Mouse (Mus musculus) gastrocnemius, postnatal 4 days (tissue): ENCODE results near the gene Dhx58. TPM values are rescaled to one million over a fixed set of nuclear protein-coding genes. Genes with fewer than 3 reads are reported as not detected.

ENCODE experiments used
- DNase-seq, 2 experiments: peaks; one replicate each; pipeline ENCODE4 v3.0.0; 2021 to 2022; ENCODE audit warnings: low spot score in 2 of 2, mixed read lengths in 2 of 2
- total RNA-seq, 2 experiments: library from RNA; stranded (reverse); gene quantifications; 2 replicates each; pipeline ENCODE4 v1.2.3; 2021

Dhx58 gene
- total RNA-seq, 2 experiments from 2014 or later = 1.0 to 1.1 TPM

DNA sequence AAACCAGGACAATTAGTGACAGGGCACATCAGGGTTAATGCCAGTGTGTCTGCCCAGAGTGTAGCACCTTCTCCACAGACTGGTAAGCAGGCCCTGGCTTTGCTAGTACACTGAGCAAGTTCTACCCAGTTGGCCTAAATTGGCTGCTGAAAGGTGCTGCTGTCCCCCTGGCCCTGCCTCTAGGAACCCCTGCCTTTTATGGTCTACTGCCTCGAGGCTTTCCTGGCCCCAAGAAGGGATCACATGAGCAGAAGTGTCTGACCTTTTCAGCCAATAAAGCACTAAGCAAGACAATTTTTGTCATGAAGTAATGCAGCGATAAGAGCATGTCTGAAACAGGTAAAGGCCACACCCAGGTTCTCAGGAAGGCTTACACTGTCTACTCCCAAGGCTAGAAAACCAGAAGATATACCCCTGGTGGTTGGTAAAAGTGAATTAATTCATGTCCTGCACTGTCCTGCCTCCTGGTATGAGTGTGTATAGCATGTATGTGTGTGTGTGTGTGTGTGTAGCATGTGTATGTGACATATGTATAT, 18.5 kb upstream of the Dhx58 start:
- DNase-seq = no peak

DNA sequence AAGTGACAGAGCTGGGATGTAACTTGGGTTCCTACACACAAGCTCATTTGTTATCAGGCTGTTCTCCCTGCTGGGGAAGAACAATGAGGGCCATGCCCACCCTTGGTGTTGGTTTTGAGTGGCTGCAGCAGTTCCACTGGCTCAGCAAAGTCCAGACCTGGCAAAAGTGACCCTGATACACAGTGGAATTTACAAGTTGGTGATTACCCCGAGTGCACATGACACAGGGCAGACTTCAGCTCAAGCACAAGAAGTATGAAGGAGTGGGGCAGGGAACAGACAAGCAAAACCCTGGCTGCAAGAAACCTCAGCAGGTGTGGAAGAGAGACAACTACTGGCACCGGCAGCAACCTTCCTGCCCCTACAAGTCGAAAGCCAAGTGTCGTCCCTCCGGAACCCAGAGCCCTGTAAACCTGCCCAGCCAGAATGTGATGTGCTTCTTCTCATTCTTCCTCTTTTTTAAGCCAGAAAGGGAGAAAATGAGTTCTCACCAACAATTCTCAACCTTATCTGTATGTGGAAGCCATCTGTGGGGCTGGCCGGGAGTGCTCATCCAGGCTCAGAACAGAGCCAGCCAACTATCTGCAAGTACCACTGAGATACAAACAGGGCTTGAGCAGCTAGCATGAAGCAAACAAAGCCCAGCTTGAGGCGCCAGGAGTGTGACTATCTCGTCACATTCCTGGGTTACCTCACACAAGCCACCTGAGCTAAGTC, 17.9 kb upstream of the Dhx58 start:
- DNase-seq = no peak

DNA sequence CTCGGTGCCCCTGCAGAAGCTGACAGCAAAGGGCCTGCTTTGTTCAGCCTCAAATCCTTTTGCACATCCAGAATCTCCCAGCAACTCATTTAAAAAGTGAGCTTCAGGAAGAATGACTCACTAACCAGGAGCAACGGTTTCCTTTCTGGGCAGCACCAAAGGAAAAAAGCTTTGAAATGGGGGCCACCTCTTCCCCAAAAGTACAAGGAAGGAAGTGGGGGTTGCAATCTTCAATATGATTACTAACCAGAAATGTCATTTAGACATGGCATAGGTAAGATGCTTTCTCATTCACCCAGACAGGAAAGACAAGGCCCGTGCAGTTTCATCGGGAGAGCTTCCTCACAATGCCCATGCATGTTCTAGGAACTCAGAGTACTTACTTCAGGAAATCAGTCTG, 17.2 kb upstream of the Dhx58 start:
- DNase-seq = no peak

DNA sequence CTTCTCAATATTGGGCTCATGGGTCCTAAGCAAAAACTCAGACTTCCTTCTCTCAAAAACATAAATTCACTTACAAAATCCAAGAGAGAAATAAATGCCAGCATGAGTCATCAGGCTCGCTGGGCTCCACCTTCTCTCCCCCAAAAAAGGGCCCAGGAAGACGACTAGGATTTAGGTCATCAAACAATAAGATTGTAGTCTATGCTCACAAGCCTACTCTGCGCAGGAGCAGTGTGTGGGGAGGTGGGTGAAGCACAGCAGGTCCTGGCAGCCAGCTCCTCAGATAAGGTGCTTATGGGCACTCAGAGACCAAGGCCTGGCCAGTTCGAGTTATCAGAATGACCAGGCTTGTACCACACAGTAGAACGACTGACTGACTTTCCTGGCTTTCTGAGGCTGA, 16.3 kb upstream of the Dhx58 start:
- DNase-seq = no peak

DNA sequence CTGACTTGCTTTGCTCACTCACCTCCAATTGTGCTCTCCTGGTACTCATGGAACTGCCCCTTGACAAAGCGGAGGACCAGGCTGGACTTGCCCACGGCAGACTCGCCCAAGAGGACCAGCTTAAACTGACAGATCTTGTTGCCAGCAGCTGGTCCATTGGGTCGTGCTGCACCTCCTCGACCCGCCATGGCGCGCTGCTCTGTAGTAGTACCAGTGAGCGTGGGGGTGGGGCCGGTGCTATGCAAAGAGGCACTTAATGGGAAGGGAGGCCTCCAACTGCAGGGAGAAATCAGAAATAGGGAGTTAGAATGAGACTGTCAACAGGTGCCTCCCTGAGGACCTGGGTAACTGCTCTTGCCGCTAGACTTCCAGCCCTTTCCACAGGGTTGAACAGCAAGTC, 15.8 kb upstream of the Dhx58 start:
- DNase-seq = no peak

DNA sequence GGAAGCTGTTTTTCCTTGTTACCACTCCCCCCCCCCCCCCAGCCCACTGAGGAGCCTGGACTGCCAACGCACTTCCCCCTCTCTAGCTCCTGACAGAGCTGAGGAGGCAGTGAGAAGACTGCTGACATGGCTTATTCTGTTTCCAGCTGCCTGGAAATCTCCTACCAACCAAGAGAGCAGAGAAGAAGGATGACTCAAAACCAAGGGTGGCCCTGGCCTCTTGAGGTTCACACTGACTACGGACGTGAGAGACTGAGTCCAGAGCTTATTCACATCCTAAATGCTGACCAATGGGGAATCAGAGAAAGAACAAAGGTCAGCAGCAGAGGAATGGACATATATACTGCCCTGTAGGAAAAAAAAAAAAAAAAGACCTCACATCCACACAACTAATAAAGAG, 15.2 kb upstream of the Dhx58 start:
- DNase-seq = no peak

DNA sequence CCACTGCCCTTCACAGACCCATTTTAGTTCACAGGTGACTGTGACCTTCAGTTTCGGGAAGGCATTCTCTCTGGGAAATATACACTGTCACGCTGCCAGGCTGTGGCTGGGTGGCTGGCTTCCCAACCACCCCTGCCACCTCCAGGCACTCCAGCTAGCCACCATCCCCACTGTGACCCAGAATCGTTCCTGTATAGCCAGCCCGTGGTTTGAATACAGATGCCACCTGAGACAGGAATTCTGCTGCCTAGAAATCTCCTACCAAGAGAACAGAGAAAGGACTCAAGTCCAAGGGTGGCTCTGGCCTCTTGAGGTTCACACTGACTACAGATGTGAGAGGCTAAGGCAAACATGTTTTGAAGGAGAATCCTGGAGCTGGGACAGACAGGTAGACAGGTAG, 14.8 kb upstream of the Dhx58 start:
- DNase-seq = no peak

DNA sequence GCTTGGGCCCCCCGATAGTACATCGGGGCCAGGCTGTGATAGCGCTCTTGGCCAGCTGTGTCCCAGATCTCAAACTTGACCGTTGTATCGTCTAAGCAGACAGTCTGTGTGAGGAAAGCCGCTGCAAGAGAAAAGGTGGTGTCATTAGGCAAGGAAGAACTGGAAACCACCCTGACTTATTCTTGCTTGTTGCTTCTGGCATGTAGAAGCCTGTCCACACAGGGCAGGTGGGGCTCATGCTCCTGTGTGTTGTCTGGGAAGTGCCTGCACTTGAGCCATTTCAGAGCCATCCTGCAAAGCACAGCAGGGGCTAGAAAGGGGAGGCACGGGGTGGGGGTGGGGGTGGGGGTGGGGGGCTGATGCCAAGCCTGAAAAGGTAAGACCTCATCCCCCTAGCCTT, 14.4 kb upstream of the Dhx58 start:
- no peak for DNase-seq

DNA sequence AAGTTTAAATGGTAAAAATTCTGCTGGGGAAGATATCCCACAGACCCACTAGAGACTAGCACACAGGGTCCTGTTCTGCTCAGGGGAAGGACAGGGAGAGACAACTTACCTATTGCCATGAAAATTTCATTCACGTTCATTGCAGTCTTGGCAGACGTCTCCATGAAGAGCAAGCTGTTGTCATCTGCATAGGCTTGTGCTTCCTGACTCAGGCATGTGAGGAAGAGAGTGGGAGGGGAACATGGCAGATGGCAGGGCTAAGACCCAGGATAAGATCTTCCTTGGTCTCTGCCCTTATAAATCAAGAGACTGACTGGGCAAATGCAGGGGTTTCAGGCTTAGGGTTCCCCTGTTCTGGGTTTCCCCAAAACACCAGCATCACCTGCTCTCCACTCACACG, 12.6 kb upstream of the Dhx58 start:
- no peak for DNase-seq

DNA sequence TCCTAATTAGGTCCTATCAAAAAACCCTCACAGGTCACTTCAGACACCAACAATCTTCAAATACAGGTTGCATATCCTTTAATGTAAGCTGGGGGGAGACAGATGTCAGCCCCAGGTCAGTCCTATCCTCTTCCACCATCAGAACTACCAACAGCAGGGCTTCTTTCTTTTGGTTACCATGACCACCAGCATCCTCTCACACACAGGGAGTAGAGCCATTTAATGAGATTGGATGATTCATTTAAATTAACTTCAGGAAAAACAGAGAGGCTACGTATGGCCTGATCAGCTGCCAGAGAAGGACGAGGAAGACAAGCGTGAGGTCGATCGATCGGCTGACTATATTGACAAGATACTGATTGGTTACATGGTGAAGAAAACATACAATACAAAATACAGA, 10.9 kb upstream of the Dhx58 start:
- DNase-seq = no peak

DNA sequence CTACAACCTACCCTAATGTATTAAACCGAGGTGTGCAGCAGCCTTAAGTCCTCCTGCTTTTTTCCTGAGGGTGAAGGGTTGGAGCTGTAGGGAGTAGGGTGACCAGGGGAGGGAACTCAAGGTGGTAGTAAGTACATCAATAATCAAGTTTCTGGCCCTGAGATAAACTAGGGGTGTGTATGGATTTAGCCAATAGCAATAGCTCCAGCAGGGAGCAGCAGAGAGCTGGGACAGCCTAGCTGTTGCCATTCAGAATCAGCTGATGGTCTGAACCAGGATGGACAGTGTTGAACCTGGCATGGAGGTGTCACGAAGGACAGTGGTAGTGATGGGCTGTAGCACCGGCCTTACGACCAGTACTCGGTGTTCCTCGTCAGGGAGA, 10.5 kb upstream of the Dhx58 start:
- DNase-seq = peak; percentile 70 to 86

DNA sequence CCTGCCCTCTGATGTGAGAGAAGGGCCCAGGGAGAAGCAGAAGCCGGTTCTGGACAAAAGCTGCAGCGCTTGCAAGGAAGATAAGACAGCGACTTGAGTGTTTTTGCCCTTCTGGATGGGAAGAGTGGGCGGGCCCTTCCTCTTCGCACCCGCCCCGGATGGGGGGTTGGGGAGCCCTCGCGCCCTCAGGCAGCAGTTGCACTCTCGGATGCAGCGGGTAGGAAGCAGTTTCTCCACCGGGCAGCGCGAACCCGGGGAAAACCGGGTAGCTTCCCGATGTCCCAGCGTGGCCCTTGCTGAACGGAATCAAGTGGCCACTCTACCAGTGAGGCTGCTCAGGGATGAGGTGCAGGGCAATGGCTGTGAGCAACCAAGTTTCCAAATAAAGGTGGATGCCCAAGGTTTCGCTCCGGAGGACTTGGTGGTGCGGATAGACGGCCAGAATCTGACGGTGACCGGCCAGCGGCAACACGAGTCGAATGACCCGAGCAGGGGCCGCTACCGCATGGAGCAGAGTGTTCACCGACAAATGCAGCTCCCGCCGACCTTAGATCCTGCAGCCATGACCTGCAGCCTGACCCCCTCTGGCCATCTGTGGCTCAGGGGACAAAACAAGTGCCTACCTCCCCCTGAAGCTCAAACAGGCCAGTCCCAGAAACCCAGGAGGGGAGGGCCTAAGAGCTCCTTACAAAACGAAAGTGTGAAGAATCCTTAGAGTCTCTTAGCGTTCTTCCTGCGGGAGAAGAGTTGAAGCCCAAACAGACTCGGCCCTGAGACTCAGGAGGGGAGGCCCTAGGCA, 9.9 kb upstream of the Dhx58 start, which contains the start of gene Hspb9:
Gene Hspb9 (plus strand): TSS at position 116 of the 799 bp plus-strand sequence.
- DNase-seq = peak in 1 of 2 experiments; percentile 58

DNA sequence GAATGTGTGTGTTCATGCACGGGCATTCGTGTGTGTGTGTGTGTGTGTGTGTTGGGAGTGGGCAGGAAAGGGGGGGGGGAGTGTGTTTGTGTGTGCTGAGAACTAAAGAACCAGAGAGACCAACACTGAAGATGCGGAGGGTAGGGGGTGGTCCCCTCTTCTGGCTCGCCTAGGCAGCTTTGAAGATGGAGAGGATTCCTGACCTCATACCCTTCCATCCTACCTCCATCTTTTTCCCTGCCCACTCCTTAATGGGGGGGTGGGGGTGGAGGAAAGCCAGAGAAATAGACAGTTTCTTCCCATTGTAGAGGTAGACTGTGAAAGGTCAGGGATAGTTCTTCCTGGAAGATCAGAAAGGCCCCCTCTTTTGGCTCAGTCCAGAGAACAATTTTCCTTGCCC, 9.1 kb upstream of the Dhx58 start:
- no peak for DNase-seq

DNA sequence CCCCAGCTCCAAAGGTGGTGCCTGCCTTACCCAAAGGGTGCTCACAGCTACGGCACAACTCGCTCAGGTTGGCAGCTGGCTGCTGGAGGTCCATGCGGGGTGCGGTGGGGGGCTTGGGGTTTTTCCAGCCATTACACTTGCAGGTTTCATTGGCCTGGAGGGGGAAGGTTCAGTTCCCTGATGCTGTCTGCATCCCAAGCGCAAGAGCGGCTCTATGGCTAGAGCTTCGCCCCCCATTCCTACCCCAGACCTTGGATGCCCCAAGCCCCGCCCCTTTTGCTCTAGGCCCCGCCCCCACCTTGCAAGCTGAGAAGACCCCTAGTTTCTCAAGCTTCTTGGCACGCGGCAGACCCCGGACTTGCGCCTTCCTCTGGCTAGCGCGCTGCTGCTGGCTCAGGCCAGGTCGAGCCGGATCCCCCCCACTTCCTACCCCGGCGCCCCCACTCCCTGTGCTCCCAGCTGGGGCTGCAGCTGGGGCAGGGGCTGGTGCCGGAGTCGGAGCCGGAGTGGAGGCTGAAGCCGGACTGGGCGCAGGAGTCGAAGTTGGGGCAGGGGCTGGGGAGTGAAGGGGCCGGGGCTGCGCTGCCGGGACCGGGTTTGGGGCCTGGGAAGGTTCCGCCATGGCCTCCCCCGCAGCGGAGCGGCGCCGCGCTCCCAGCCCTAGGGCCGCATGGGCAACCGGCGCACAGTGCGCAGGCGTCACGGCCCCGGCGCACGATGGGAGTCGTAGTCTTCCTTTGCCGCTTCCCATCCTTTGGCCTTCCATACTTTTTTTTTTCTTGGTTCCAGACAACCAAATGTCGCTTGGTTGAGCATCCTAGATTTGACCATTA, 7.9 kb upstream of the Dhx58 start, which contains the start of gene Kat2a:
Gene Kat2a (minus strand): TSS at position 683 of the 833 bp plus-strand sequence.
- DNase-seq = peak; percentile 70 to 84

DNA sequence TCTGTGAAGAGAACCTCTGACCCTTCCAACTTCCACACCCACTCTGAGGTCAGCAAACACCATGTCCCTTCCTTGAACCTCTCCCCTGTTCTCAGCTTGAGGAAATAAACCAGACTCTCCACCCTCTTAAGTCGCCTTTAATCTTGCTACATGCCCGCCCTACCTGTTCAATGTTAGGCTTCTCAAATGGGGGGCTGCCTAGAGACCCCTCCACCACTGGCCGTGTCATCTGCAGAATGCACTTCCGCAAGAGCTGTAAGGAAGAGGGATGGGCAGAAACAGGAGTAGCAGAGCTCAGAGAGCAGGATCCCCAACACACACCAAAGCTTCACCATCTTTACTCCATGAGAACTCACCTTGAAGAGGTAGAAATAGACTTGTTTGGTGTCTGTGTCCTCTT, 6.9 kb upstream of the Dhx58 start:
- DNase-seq = no peak

DNA sequence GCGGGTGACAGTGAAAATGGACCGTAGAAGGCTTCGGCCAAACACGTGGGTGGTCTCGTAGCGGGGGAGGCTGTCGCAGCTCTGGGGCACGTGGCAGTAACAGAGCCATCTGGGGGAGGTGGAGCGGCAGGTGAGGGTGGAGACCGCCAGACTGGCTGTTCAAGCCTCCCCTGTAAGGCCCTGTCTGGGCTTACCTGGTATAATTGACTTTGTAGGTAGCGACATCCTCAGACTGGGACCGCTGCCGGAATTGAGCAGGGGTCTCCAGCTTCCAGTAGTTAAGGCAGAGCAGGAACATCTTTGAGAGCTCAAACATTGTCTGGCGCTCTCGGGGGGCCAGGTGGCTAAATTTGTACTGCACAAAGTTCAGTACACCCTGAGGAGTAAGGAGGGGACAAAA, 6.5 kb upstream of the Dhx58 start:
- no peak for DNase-seq

DNA sequence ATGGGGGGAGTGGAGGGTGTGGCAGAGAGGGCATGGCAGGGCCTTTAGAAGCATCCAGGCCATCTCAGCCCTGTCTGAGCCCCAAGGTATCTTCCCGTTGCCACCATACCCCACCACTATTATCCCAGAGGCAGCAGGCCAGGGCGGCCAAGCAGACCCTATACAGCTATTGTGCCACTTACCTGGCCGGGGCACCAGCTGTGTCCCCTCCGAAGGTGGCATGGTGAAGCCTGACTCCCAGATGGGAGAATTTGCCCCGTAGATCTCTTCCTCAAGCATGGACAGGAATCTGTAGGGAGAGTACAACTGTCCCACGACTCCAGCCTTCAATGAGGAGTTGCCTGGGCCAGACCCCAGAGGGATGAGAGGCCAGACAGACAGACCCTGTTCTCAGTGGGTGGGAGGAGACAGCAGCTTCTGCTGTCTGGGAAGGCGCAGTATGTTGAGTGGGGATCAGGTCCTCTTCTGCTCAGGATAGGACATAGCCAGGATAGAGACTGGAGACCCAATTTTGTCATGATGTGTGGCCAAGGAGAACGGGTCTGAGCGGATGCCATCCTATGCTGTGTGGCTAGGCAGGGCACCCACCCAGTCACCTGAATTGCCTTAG, 5.2 kb upstream of the Dhx58 start:
- DNase-seq = no peak

DNA sequence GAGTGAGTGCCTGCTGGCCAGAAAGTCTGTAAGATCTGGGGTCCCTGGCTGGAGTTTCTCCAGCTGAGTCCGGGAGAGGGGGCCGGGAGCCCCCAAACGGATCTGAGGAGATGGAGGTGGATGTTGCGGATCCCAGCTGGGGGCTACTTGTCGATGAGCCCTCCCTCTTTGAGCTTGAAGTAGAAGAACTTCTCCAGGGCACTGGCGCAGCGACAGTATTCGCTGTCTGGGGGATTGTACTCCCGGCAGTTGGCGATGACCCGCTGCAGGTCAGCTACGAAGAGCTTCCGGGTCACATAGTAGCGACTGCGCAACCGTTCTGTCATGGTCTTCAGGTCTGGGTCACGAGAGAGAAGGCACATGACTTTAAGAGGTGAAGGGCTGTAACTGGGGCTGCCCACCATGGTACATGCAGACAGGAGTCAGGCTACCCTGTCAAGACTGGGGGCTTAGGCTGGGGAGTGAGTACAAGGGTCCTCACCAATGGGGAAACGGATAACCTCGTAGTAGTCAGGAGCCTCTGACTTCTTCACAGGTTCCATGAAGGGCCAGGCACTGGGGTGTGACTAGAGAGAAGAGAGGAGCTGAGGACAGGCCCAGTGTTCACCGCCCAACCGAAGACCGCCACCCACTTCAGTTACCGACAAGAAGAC, 1.1 kb upstream of the Dhx58 start:
- no peak for DNase-seq

DNA sequence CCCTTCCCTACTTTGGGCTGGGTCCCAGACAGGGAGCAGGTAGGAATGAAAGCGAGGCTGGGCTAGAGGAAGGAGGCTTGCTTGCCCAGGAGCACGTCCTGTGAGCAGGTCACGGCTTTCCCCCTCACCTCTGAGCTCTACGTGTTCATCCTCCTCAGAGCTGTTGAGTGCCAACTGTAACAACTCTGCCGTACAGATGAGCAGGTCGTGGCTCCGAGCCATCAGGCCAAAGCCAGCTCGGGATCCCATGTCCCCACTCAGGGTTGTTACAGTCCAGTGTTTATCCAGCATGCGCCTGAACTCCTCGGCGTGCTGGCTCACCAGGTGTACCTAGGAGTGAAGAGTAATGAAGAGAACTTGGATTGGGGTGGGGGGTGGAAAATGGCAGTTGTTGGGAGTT, 705 bp downstream of the Dhx58 start:
- DNase-seq = no peak

DNA sequence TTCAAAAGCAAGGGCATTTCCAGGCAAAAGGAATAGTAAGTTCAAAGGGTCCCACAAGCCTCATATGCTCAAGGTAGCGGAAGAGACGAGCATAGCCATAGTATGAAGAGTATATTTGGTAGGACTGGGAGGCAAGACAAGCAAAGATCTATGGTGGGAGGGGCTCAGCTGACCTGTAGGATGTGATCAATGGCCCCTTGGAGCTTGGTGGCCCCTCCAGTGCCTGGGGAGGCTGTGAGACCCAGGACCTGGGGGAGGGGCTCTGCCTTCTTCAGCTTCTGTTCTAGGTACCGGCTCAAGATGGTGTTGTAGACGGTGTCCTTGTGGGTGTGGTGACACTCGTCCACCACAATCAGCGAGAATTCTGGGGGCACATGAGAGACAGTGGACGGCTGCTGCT, 1.2 kb downstream of the Dhx58 start:
- no peak for DNase-seq
